Mouse (Mus musculus) intestine, embryonic 14.5 days (tissue): ENCODE data around the gene Tmem234. TPM values are rescaled to one million over a fixed set of nuclear protein-coding genes. Genes with fewer than 3 reads are reported as not detected.
A peak's percentile ranks its signal among the peaks of the same experiment; 100 is the strongest.

ENCODE experiments used
- ATAC-seq: fragments of 200-750 bp; cut with Nextera tagmentation; replicated peaks from 2 replicates; pipeline ENCODE4 v1.8.0; 2017; ENCODE audit warnings: low read depth, moderate number of reproducible peaks, moderate TSS enrichment, moderate library complexity; ENCODE audit not compliant: low FRiP score, low TSS enrichment
- DNase-seq: peaks from one replicate; pipeline ENCODE4 v3.0.0-alpha.2; 2018; ENCODE audit warnings: low spot score
- H3K27ac ChIP-seq: fragments of 300-500 bp; sonication (generic); 2 replicates; pipeline ENCODE4 v1.5.1; 2014; ENCODE audit warnings: low read depth, mild to moderate bottlenecking, control low read depth
- H3K27me3 ChIP-seq: fragments of 300-500 bp; sonication (generic); replicated peaks from 2 replicates; pipeline ENCODE4 v1.6.1; 2014; ENCODE audit warnings: low read length, control low read depth; ENCODE audit not compliant: control insufficient read depth, insufficient read depth
- H3K36me3 ChIP-seq: fragments of 300-500 bp; sonication (generic); 2 replicates; pipeline ENCODE4 v1.6.1; 2014; ENCODE audit warnings: low read length, control low read depth; ENCODE audit not compliant: control insufficient read depth, insufficient read depth
- H3K4me1 ChIP-seq: fragments of 300-500 bp; sonication (generic); replicated peaks from 2 replicates; pipeline ENCODE4 v1.6.1; 2014; ENCODE audit warnings: low read length, control low read depth, mixed read lengths; ENCODE audit not compliant: control insufficient read depth, insufficient read depth
- H3K4me2 ChIP-seq: fragments of 300-500 bp; sonication (generic); 2 replicates; pipeline ENCODE4 v1.6.1; 2014; ENCODE audit warnings: low read length
- H3K4me3 ChIP-seq: fragments of 300-500 bp; sonication (generic); 2 replicates; pipeline ENCODE4 v1.5.1; 2014; ENCODE audit warnings: low read depth, low read length, control low read depth, mixed read lengths
- H3K9ac ChIP-seq: fragments of 300-500 bp; sonication (generic); 2 replicates; pipeline ENCODE4 v1.6.1; 2014; ENCODE audit warnings: mild to moderate bottlenecking, low read length
- H3K9me3 ChIP-seq: fragments of 300-500 bp; sonication (generic); 2 replicates; pipeline ENCODE4 v1.6.1; 2016; ENCODE audit warnings: low read length, control low read depth; ENCODE audit not compliant: control insufficient read depth
- WGBS: fragments of 180-500 bp; shearing (Covaris S2); extraction: QIAGEN DNeasy Blood & Tissue Kit; methylation state at CpG from one replicate; pipeline ENCODE4 v1.1.7; 2014; 5-methylcytosine and 5-hydroxymethylcytosine counted together
- polyA plus RNA-seq: library from polyadenylated mRNA; unstranded; fragments of >200 nt; fragmentation: Nextera tagmentation; extraction: Ambion mirVana; gene quantifications from 2 replicates; pipeline ENCODE4 v1.2.1, GENCODE M21; 2014

Gene Tmem234
- polyA plus RNA-seq, 1 experiment from 2014 or later = 197 TPM

DNA sequence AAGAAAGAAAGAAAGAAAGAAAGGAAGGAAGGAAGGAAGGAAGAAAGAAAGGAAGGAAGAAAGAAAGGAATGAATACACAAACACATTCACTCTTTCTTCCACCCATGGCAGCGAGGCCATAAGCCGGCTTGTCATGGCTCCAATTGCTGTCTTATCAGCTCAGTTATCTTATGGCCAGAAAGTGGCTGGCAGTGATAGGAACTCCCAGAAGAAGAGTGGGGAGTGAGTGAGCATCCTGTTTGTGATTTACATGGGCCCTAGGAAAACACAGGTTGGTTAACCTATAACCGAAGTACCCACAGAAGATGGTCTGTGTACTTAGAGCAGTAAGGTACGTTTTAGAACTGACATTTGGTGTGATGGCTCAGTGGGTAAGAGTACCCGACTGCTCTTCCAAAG, 39.3 kb upstream of the Tmem234 start:
- H3K9me3 ChIP-seq = no peaks in the 10 kb centered on the region
- no peaks in the 10 kb centered on the region for H3K27me3 ChIP-seq
- H3K4me2 ChIP-seq = no peak overlapping the region
- ATAC-seq = no peak
- H3K36me3 ChIP-seq = no peaks in the 10 kb centered on the region
- H3K4me3 ChIP-seq = no peak overlapping the region
- 77% methylated on average over 5 of the region's 5 CpGs for WGBS
- H3K9ac ChIP-seq = no peak overlapping the region
- no peak for DNase-seq
- no peak overlapping the region for H3K27ac ChIP-seq
- peaks cover 11% of the 10 kb centered on the region for H3K4me1 ChIP-seq

DNA sequence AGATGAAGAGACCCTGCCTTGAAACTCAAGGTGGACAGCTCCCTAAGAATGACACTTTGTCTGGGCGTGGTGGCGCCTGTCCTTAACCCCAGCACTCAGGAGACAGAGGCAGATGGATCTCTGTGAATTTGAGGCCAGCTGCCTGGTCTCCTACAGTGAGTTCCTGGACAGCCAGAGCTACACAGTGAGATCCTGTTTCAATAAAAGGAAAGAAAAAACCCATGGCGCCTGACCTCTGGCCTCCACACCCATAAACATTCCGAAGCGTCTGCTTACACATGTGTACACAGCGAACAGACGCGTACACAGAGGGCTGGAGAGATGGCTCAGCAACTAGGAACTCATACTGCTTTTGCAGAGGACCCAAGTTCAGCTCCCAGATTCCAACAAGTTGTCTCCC, 36.8 kb upstream of the Tmem234 start:
- no peaks in the 10 kb centered on the region for H3K27me3 ChIP-seq
- no peak overlapping the region for H3K4me2 ChIP-seq
- no peak for DNase-seq
- H3K4me1 ChIP-seq = 0 out of 2 replicates have a peak, but pooled peaks cover 3% of the 10 kb centered on the region
- no peak overlapping the region for H3K9ac ChIP-seq
- H3K4me3 ChIP-seq = no peak overlapping the region
- peak overlapping the region; percentile 24; the same call in 1 of the 2 replicates for H3K27ac ChIP-seq
- 8% methylated on average over 8 of the region's 8 CpGs for WGBS
- no peaks in the 10 kb centered on the region for H3K36me3 ChIP-seq
- H3K9me3 ChIP-seq = no peaks in the 10 kb centered on the region
- ATAC-seq = peak; percentile 53; the same call in 1 of the 2 replicates

DNA sequence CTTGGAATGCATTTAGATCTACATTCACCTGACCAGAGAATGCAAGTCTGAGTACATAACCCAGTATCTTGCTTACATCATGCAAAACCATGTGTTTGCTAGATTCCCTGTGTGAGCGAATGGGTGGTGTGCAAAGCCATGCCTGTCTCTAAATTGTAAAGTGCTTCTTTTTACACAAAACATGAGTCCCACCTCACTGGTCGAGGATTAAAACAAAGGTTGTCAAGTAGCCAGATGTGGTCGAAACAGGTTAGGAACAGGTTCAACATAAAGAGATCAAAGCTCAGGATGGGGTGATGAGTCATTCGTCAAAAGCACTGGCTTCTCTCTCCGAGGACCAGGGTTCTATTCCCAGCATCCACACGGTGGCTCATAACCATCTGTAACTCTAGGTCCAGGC, 35.3 kb upstream of the Tmem234 start:
- H3K9ac ChIP-seq = no peak overlapping the region
- no peaks in the 10 kb centered on the region for H3K36me3 ChIP-seq
- H3K4me3 ChIP-seq = no peak overlapping the region
- H3K27ac ChIP-seq = no peak overlapping the region
- DNase-seq = no peak
- H3K9me3 ChIP-seq = no peaks in the 10 kb centered on the region
- H3K27me3 ChIP-seq = no peaks in the 10 kb centered on the region
- no peak overlapping the region for H3K4me2 ChIP-seq
- H3K4me1 ChIP-seq = 0 out of 2 replicates have a peak, but pooled peaks cover 3% of the 10 kb centered on the region
- 85% methylated on average over 6 of the region's 6 CpGs for WGBS
- no peak for ATAC-seq

- H3K9ac ChIP-seq = no peak overlapping the region
- H3K9me3 ChIP-seq = no peaks in the 10 kb centered on the region
- H3K4me3 ChIP-seq = no peak overlapping the region
- no peak overlapping the region for H3K4me2 ChIP-seq
- no peak for DNase-seq
- no peak for ATAC-seq
- 93% methylated on average over 7 of the region's 7 CpGs for WGBS
- H3K27ac ChIP-seq = no peak overlapping the region
- 0 out of 2 replicates have a peak, but pooled peaks cover 3% of the 10 kb centered on the region for H3K4me1 ChIP-seq
- H3K27me3 ChIP-seq = no peaks in the 10 kb centered on the region
- no peaks in the 10 kb centered on the region for H3K36me3 ChIP-seq
Measured at GRCm38 (mm10) chr4:129568366-129568765, 32.1 kb upstream of the Tmem234 start.

DNA sequence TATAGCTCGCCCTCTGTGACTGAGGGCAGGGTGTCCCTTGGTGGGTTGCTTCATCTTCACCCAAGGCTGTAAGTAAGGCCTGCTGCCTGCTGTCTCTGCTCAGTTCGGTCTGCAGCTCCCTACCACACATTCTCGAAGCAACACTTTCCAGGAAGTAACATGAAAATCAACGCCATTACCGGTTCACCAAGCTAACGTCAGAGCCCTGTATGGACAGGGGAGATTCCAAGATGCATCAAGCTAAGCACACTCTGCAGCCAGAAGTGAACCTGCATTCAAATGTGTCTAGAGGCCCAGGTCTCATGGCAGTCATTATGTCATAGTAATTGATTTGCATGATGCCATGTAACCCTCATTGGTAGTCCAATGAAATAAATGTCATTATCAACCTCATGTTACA, 30.4 kb upstream of the Tmem234 start:
- H3K9ac ChIP-seq = no peak overlapping the region
- no peak overlapping the region for H3K4me2 ChIP-seq
- H3K27me3 ChIP-seq = no peaks in the 10 kb centered on the region
- no peak overlapping the region for H3K4me3 ChIP-seq
- no peaks in the 10 kb centered on the region for H3K36me3 ChIP-seq
- H3K9me3 ChIP-seq = no peaks in the 10 kb centered on the region
- ATAC-seq = no peak
- no peak for DNase-seq
- 83% methylated on average over 6 of the region's 6 CpGs for WGBS
- H3K27ac ChIP-seq = no peak overlapping the region
- H3K4me1 ChIP-seq = no peaks in the 10 kb centered on the region

GRCm38 (mm10) chr4:129571551-129572084, 28.9 kb upstream of the Tmem234 start:
- no peak for DNase-seq
- H3K4me1 ChIP-seq = no peaks in the 10 kb centered on the region
- ATAC-seq = no peak
- no peak overlapping the region for H3K4me3 ChIP-seq
- H3K9ac ChIP-seq = no peak overlapping the region
- H3K27ac ChIP-seq = no peak overlapping the region
- WGBS = 70% methylated on average over 8 of the region's 8 CpGs
- H3K9me3 ChIP-seq = no peaks in the 10 kb centered on the region
- H3K27me3 ChIP-seq = no peaks in the 10 kb centered on the region
- no peak overlapping the region for H3K4me2 ChIP-seq
- H3K36me3 ChIP-seq = no peaks in the 10 kb centered on the region

GRCm38 (mm10) chr4:129572236-129573092, 28.0 kb upstream of the Tmem234 start:
- Histone ChIP-seq H3K4me3 (no peak overlapping the region), H3K27me3 (no peaks in the 10 kb centered on the region), H3K4me1 (no peaks in the 10 kb centered on the region), H3K27ac (no peak overlapping the region), H3K9ac (no peak overlapping the region), H3K9me3 (no peaks in the 10 kb centered on the region), H3K36me3 (no peaks in the 10 kb centered on the region), H3K4me2 (no peak overlapping the region)
- WGBS = 80% methylated on average over 13 of the region's 13 CpGs
- no peak for DNase-seq
- no peak for ATAC-seq

- Histone ChIP-seq H3K4me3 (no peak overlapping the region), H3K4me2 (no peak overlapping the region), H3K36me3 (no peaks in the 10 kb centered on the region), H3K9ac (no peak overlapping the region), H3K4me1 (no peaks in the 10 kb centered on the region), H3K9me3 (no peaks in the 10 kb centered on the region), H3K27me3 (no peaks in the 10 kb centered on the region), H3K27ac (no peak overlapping the region)
- no peak for ATAC-seq
- 95% methylated on average over 4 of the region's 4 CpGs for WGBS
- no peak for DNase-seq
Measured at GRCm38 (mm10) chr4:129573093-129573370, 27.4 kb upstream of the Tmem234 start.

DNA sequence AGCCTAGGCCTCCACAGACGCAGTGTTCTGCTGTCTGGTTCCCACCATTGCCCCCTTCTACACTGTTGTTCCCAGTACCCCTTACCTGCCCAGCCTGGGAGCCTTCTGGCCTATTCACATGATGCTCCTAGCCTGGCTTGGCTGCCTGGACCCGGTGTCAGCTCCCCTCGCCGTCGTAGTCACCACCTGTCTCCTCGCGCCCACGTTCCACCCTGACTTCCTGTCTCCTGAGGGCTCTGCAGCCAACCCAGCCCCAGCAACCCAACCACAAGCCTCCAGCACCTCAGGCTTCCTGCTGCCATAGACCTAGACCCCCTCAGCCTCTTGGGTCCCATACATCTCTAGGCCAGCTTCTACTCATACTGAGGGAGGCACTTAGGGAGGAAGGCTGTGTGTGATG, 27.0 kb upstream of the Tmem234 start, which contains the start of gene Lck:
Lck (minus strand) TSS at position 212 of the 400 bp plus-strand sequence.
- no peak within 1 kb of the TSS for H3K4me3 ChIP-seq
- no peak within 1 kb of the TSS for H3K9ac ChIP-seq
- ATAC-seq (no peak), DNase-seq (no peak)
- no peaks in the 10 kb centered on the region for H3K9me3 ChIP-seq
- WGBS = 87% methylated on average over 8 of the region's 8 CpGs
- H3K36me3 ChIP-seq = no peaks in the 10 kb centered on the region
- H3K4me1 ChIP-seq = no peaks in the 10 kb centered on the region
- no peaks in the 10 kb centered on the region for H3K27me3 ChIP-seq
- H3K4me2 ChIP-seq = no peak within 1 kb of the TSS
- H3K27ac ChIP-seq = no peak within 1 kb of the TSS
